Mouse (Mus musculus): ENCODE results near the gene Perm1.

Perm1 gene

GRCm38 (mm10) chr4:156249567-156249966, 33.9 kb downstream of the Perm1 start:
- DNase-seq (ENCODE audit: low spot score): no peak

- no peak for DNase-seq (ENCODE audit: low spot score)
Observed at GRCm38 (mm10) chr4:156251081-156251480, 35.4 kb downstream of the Perm1 start.

- no peak for DNase-seq (ENCODE audit: low spot score)
Observed at GRCm38 (mm10) chr4:156252140-156252539, 36.5 kb downstream of the Perm1 start.

- DNase-seq (ENCODE audit: low spot score): no peak
Observed at GRCm38 (mm10) chr4:156252619-156253018, 37.0 kb downstream of the Perm1 start.

- DNase-seq (ENCODE audit: low spot score): no peak
Observed at GRCm38 (mm10) chr4:156253043-156253442, 37.4 kb downstream of the Perm1 start.

- no peak for DNase-seq (ENCODE audit: low spot score)
Observed at GRCm38 (mm10) chr4:156254361-156255077, 38.9 kb downstream of the Perm1 start.

- DNase-seq (ENCODE audit: low spot score): no peak
Observed at GRCm38 (mm10) chr4:156255078-156255839, 39.6 kb downstream of the Perm1 start, which contains the start of gene Samd11. TSS of gene Samd11 (minus strand) at chr4:156255657.
